Mouse (Mus musculus) stomach, embryonic 14.5 days (tissue): ENCODE measurements around the gene Lrp1. TPM values are rescaled to one million over a fixed set of nuclear protein-coding genes. Genes with fewer than 3 reads are reported as not detected.

Experiments used
- ATAC-seq: fragments of 200-750 bp; cut with Nextera tagmentation; 2 replicates; pipeline ENCODE4 v1.8.0; 2017; ENCODE audit warnings: low read depth, moderate TSS enrichment; ENCODE audit not compliant: insufficient number of reproducible peaks, insufficient read depth, low FRiP score
- H3K27ac ChIP-seq: fragments of 300-500 bp; sonication (generic); 2 replicates; pipeline ENCODE4 v1.5.1; 2014; ENCODE audit warnings: mild to moderate bottlenecking, low read length, moderate library complexity, mixed read lengths
- H3K27me3 ChIP-seq: fragments of 300-500 bp; sonication (generic); 2 replicates; pipeline ENCODE4 v1.6.1; 2014; ENCODE audit warnings: low read length, control low read depth, mixed read lengths; ENCODE audit not compliant: control insufficient read depth, insufficient read depth
- H3K36me3 ChIP-seq: fragments of 300-500 bp; sonication (generic); 2 replicates; pipeline ENCODE4 v1.6.1; 2014; ENCODE audit warnings: mild to moderate bottlenecking, control low read depth, low read length, moderate library complexity, mixed read lengths; ENCODE audit not compliant: control insufficient read depth, insufficient read depth
- H3K4me1 ChIP-seq: fragments of 300-500 bp; sonication (generic); 2 replicates; pipeline ENCODE4 v1.6.1; 2014; ENCODE audit warnings: low read length, control low read depth, mixed read lengths; ENCODE audit not compliant: control insufficient read depth, insufficient read depth
- H3K4me2 ChIP-seq: fragments of 300-500 bp; sonication (generic); replicated peaks from 2 replicates; pipeline ENCODE4 v1.6.1; 2014; ENCODE audit warnings: low read depth, low read length, control low read depth
- H3K4me3 ChIP-seq: fragments of 300-500 bp; sonication (generic); 2 replicates; pipeline ENCODE4 v1.5.1; 2014; ENCODE audit warnings: low read depth, low read length, control low read depth
- H3K9ac ChIP-seq: fragments of 300-500 bp; sonication (generic); replicated peaks from 2 replicates; pipeline ENCODE4 v1.6.1; 2014; ENCODE audit warnings: low read depth, mild to moderate bottlenecking, control low read depth, low read length, moderate library complexity, mixed read lengths
- H3K9me3 ChIP-seq: fragments of 300-500 bp; sonication (generic); 2 replicates; pipeline ENCODE4 v1.6.1; 2016; ENCODE audit warnings: low read depth, low read length, control low read depth; ENCODE audit not compliant: control insufficient read depth
- WGBS: fragments of 180-500 bp; shearing (Covaris S2); extraction: QIAGEN DNeasy Blood & Tissue Kit; methylation state at CpG from one replicate; pipeline ENCODE4 v1.1.7; 2014; 5-methylcytosine and 5-hydroxymethylcytosine counted together
- polyA plus RNA-seq: library from polyadenylated mRNA; unstranded; fragments of >200 nt; fragmentation: Nextera tagmentation; extraction: Ambion mirVana; gene quantifications from 2 replicates; pipeline ENCODE4 v1.2.1, GENCODE M21; 2014

Lrp1 gene
- polyA plus RNA-seq, 1 experiment from 2014 or later, result 98.0 TPM

GRCm38 (mm10) chr10:127614236-127615033, 6.5 kb downstream of the Lrp1 start:
- WGBS, result 21% methylated on average over 12 of the region's 12 CpGs
- Histone ChIP-seq H3K4me1 (peaks cover 61% of the 10 kb centered on the region), H3K9ac (no peak overlapping the region; the same call in 1 of the 2 replicates)

GRCm38 (mm10) chr10:127612079-127612775, 8.7 kb downstream of the Lrp1 start:
- Histone ChIP-seq H3K36me3 (peaks cover 29% of the 10 kb centered on the region), H3K4me1 (peaks cover 53% of the 10 kb centered on the region), H3K9ac (no peak overlapping the region), H3K4me3 (no peak overlapping the region), H3K4me2 (no peak overlapping the region), H3K27ac (no peak overlapping the region), H3K27me3 (no peaks in the 10 kb centered on the region), H3K9me3 (no peaks in the 10 kb centered on the region)
- 87% methylated on average over 14 of the region's 14 CpGs for WGBS
- ATAC-seq, result no peak

More at GRCm38 (mm10) chr10:127614236-127615033, 6.5 kb downstream of the Lrp1 start:
- Histone ChIP-seq H3K36me3 (peaks cover 24% of the 10 kb centered on the region), H3K9me3 (no peaks in the 10 kb centered on the region), H3K27ac (peak overlapping the region; percentile 89), H3K27me3 (no peaks in the 10 kb centered on the region), H3K4me3 (0 out of 2 replicates have a peak overlapping the region, but pooled peaks have one; percentile 3), H3K4me2 (peak overlapping the region; percentile 29)
- peak; percentile 44 for ATAC-seq

- Histone ChIP-seq H3K4me1 (peaks cover 35% of the 10 kb centered on the region), H3K27ac (peak overlapping the region; percentile 80)
- WGBS, result 79% methylated on average over 9 of the region's 9 CpGs
These were observed 10.9 kb downstream of the Lrp1 start for GRCm38 (mm10) chr10:127610066-127610415.

GRCm38 (mm10) chr10:127609415-127610065, 11.4 kb downstream of the Lrp1 start:
- 32% methylated on average over 9 of the region's 9 CpGs for WGBS
- ATAC-seq, result peak; percentile 43; the same call in 1 of the 2 replicates
- Histone ChIP-seq H3K4me2 (no peak overlapping the region), H3K4me3 (no peak overlapping the region), H3K36me3 (peaks cover 52% of the 10 kb centered on the region), H3K27ac (peak overlapping the region; percentile 80), H3K4me1 (peaks cover 35% of the 10 kb centered on the region), H3K9me3 (no peaks in the 10 kb centered on the region), H3K27me3 (no peaks in the 10 kb centered on the region), H3K9ac (no peak overlapping the region)

More at GRCm38 (mm10) chr10:127610066-127610415, 10.9 kb downstream of the Lrp1 start:
- Histone ChIP-seq H3K9ac (no peak overlapping the region), H3K4me3 (no peak overlapping the region), H3K27me3 (no peaks in the 10 kb centered on the region), H3K4me2 (no peak overlapping the region), H3K9me3 (no peaks in the 10 kb centered on the region), H3K36me3 (peaks cover 47% of the 10 kb centered on the region)
- no peak for ATAC-seq

GRCm38 (mm10) chr10:127607059-127607458, 13.9 kb downstream of the Lrp1 start:
- H3K4me3 ChIP-seq, result no peak overlapping the region
- 91% methylated on average over 7 of the region's 7 CpGs for WGBS
- H3K9ac ChIP-seq, result no peak overlapping the region
- H3K4me2 ChIP-seq, result no peak overlapping the region
- ATAC-seq, result no peak
- H3K27me3 ChIP-seq, result no peaks in the 10 kb centered on the region
- H3K9me3 ChIP-seq, result no peaks in the 10 kb centered on the region
- no peak overlapping the region for H3K27ac ChIP-seq
- peaks cover 55% of the 10 kb centered on the region for H3K36me3 ChIP-seq
- peaks cover 44% of the 10 kb centered on the region for H3K4me1 ChIP-seq

GRCm38 (mm10) chr10:127605756-127606155, 15.2 kb downstream of the Lrp1 start:
- no peak overlapping the region for H3K4me2 ChIP-seq
- 92% methylated on average over 9 of the region's 9 CpGs for WGBS
- H3K27me3 ChIP-seq, result no peaks in the 10 kb centered on the region
- peaks cover 47% of the 10 kb centered on the region for H3K4me1 ChIP-seq
- H3K9me3 ChIP-seq, result no peaks in the 10 kb centered on the region
- no peak overlapping the region; the same call in 1 of the 2 replicates for H3K27ac ChIP-seq
- H3K9ac ChIP-seq, result no peak overlapping the region
- H3K4me3 ChIP-seq, result no peak overlapping the region
- no peak for ATAC-seq
- H3K36me3 ChIP-seq, result peaks cover 51% of the 10 kb centered on the region

- Histone ChIP-seq H3K36me3 (peaks cover 49% of the 10 kb centered on the region), H3K4me1 (peaks cover 53% of the 10 kb centered on the region), H3K27ac (peak overlapping the region; percentile 52; the same call in 1 of the 2 replicates), H3K9me3 (no peaks in the 10 kb centered on the region), H3K27me3 (no peaks in the 10 kb centered on the region), H3K4me2 (no peak overlapping the region), H3K4me3 (no peak overlapping the region), H3K9ac (no peak overlapping the region)
- 77% methylated on average over 8 of the region's 8 CpGs for WGBS
- ATAC-seq, result no peak
These were observed 15.7 kb downstream of the Lrp1 start for GRCm38 (mm10) chr10:127605251-127605547.

- ATAC-seq, result no peak
- no peaks in the 10 kb centered on the region for H3K27me3 ChIP-seq
- no peak overlapping the region for H3K9ac ChIP-seq
- no peaks in the 10 kb centered on the region for H3K9me3 ChIP-seq
- H3K27ac ChIP-seq, result peak overlapping the region; percentile 52; the same call in 1 of the 2 replicates
- peaks cover 49% of the 10 kb centered on the region for H3K36me3 ChIP-seq
- peaks cover 54% of the 10 kb centered on the region for H3K4me1 ChIP-seq
- no peak overlapping the region for H3K4me3 ChIP-seq
- WGBS, result 38% methylated on average over 15 of the region's 15 CpGs
- H3K4me2 ChIP-seq, result no peak overlapping the region
These were observed 16.3 kb downstream of the Lrp1 start for GRCm38 (mm10) chr10:127604465-127605250.
